In the genomic region with DNA sequence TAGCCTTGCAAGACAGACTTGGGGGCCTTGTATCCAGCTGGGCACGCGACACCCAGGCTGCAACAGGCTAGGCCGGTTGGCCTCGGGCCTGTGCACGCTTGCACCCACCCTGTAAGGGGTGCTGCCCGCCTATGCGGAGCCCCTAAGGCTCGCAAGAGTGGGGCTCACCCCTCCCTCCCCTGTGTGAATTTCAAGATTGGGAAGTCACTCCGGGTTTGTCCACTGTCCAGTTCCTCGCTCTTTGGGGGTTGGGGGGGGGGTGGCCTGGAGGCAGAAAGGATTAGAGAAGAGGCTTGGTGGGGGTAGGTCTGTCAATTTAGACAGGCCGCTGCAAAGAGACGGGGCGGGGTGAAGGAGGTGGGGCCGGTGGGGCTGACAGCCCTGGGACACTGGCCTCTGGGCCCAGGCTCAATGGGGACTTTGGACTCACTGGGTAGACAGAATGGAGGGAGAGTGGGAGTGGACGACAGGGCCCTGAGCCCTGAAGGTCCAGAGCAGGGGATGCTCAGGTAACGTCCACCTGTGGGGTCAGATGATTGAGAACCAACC, we compare ENCODE assay signal across 8 mouse cellular contexts. TPM values are rescaled to one million over a fixed set of nuclear protein-coding genes. Genes with fewer than 3 reads are reported as not detected.
DNase-seq lines count a peak whose midpoint lies in the region; ATAC-seq and TF ChIP-seq lines count a peak whose summit lies in the region.

No protein-coding gene starts in this region.

- no peaks in the 10 kb centered on the region for H3K9me3 ChIP-seq in neural tube, embryonic 11.5 days (ENCODE audit: control insufficient read depth, low read length)
- no peaks in the 10 kb centered on the region for H3K9me3 ChIP-seq in forebrain, embryonic 10.5 days

- H3K4me3 ChIP-seq in neural tube, embryonic 11.5 days (ENCODE audit: low read depth, low read length) = peak overlapping the region; percentile 91
- peak overlapping the region; percentile 92 for H3K4me3 ChIP-seq in forebrain, embryonic 10.5 days
- H3K4me3 ChIP-seq in kidney, adult 2 months (ENCODE audit: insufficient read depth, low read depth, low read length) = peak overlapping the region; percentile 85

- peak overlapping the region; percentile 90 for H3K9ac ChIP-seq in neural tube, embryonic 11.5 days (ENCODE audit: low read length)

- no peak for DNase-seq in neural tube, embryonic 11.5 days (ENCODE audit: low spot score)
- no peak for DNase-seq in neural tube, embryonic 10.5 days (ENCODE audit: extremely low spot score, low spot score)
- DNase-seq in forebrain, embryonic 10.5 days (ENCODE audit: extremely low spot score, low spot score) = peak; percentile 45
- DNase-seq in kidney, adult 2 months = peak; percentile 88
- DNase-seq in lung, postnatal 10 days = peak; percentile 60
- DNase-seq in c-Kit-positive CD71-positive TER-119-positive erythroid progenitor cells, embryonic 14.5 days (ENCODE audit: low spot score) = no peak
- DNase-seq in ovary, postnatal 10 days (ENCODE audit: low spot score) = no peak
- DNase-seq in natural killer cell, adult 2 months (ENCODE audit: low spot score in 2 of 2) = no peak

- H3K4me1 ChIP-seq in neural tube, embryonic 11.5 days (ENCODE audit: control insufficient read depth, insufficient read depth, low read length) = peaks cover 12% of the 10 kb centered on the region
- peaks cover 71% of the 10 kb centered on the region for H3K4me1 ChIP-seq in forebrain, embryonic 10.5 days
- peaks cover 5% of the 10 kb centered on the region; the same call in 1 of the 2 replicates for H3K4me1 ChIP-seq in kidney, adult 2 months (ENCODE audit: control insufficient read depth, insufficient read depth, low read length)

- ATAC-seq in neural tube, embryonic 11.5 days (ENCODE audit: insufficient read depth, low FRiP score, low TSS enrichment) = 0 out of 2 replicates have a peak, but pooled peaks have one; percentile 1

- no peak overlapping the region for H3K27ac ChIP-seq in neural tube, embryonic 11.5 days (ENCODE audit: low read depth, low read length)
- peak overlapping the region; percentile 98 for H3K27ac ChIP-seq in forebrain, embryonic 10.5 days
- peak overlapping the region; percentile 98 for H3K27ac ChIP-seq in kidney, adult 2 months (ENCODE audit: insufficient read depth, low read depth, low read length)

- peaks cover 7% of the 10 kb centered on the region; the same call in 1 of the 2 replicates for H3K36me3 ChIP-seq in neural tube, embryonic 11.5 days (ENCODE audit: control insufficient read depth, insufficient read depth, low read length)
- H3K36me3 ChIP-seq in forebrain, embryonic 10.5 days (replicated peaks) = peaks cover 23% of the 10 kb centered on the region
- H3K36me3 ChIP-seq in kidney, adult 2 months (ENCODE audit: control insufficient read depth, insufficient read depth, low read length) = peaks cover 2% of the 10 kb centered on the region; the same call in 1 of the 2 replicates

- WGBS in neural tube, embryonic 11.5 days = 4% methylated on average over 16 of the region's 16 CpGs
- 3% methylated on average over 16 of the region's 16 CpGs for WGBS in forebrain, embryonic 10.5 days
- under 1% methylated on average over 16 of the region's 16 CpGs for WGBS in kidney, adult 2 months

- 0 out of 2 replicates have a peak, but pooled peaks cover 4% of the 10 kb centered on the region for H3K27me3 ChIP-seq in neural tube, embryonic 11.5 days (ENCODE audit: control insufficient read depth, insufficient read depth, low read length)
- H3K27me3 ChIP-seq in forebrain, embryonic 10.5 days (ENCODE audit: poor library complexity, severe bottlenecking) = peaks cover 30% of the 10 kb centered on the region
- H3K27me3 ChIP-seq in kidney, adult 2 months (replicated peaks; ENCODE audit: control insufficient read depth, insufficient read depth, low read length) = no peaks in the 10 kb centered on the region

- TF ChIP-seq CTCF in kidney, adult 2 months (conservative IDR thresholded peaks at IDR 0.05; ENCODE audit: insufficient read depth, insufficient read length, low read depth, low read length) = no peak

- no peak for TF ChIP-seq POLR2A in kidney, adult 2 months (IDR thresholded peaks at IDR 0.05; ENCODE audit: low read depth, low read length)

- H3K4me2 ChIP-seq in neural tube, embryonic 11.5 days (ENCODE audit: low read depth) = peak overlapping the region; percentile 88

RNA-seq across cellular contexts. Expression of a gene that starts 1.2 kb away (rescaled TPM):
- polyA plus RNA-seq in neural tube, embryonic 11.5 days (2014; fragmentation: Nextera tagmentation; extraction: Ambion mirVana) = 41.5 and 43.5 TPM in 2 replicates
- 38.0 and 38.2 TPM in 2 replicates for polyA plus RNA-seq in forebrain, embryonic 10.5 days (2016; fragmentation: Nextera tagmentation; extraction: Ambion mirVana)
- polyA plus RNA-seq in kidney, adult 2 months (2012; rRNA removed) = 185 and 187 TPM in 2 replicates

RNA-seq across cellular contexts. Expression of a gene that starts 16.7 kb away (rescaled TPM):
- 0.09 and 0.15 TPM in 2 replicates for polyA plus RNA-seq in neural tube, embryonic 11.5 days (2014; fragmentation: Nextera tagmentation; extraction: Ambion mirVana)
- 0.12 and 0.17 TPM in 2 replicates for polyA plus RNA-seq in forebrain, embryonic 10.5 days (2016; fragmentation: Nextera tagmentation; extraction: Ambion mirVana)
- polyA plus RNA-seq in kidney, adult 2 months (2012; rRNA removed) = 69.8 and 75.0 TPM in 2 replicates

RNA-seq across cellular contexts. Expression of a gene that starts 17.5 kb away (rescaled TPM):
- 1.9 and 2.3 TPM in 2 replicates for polyA plus RNA-seq in neural tube, embryonic 11.5 days (2014; fragmentation: Nextera tagmentation; extraction: Ambion mirVana)
- polyA plus RNA-seq in forebrain, embryonic 10.5 days (2016; fragmentation: Nextera tagmentation; extraction: Ambion mirVana) = 2.7 and 2.9 TPM in 2 replicates
- polyA plus RNA-seq in kidney, adult 2 months (2012; rRNA removed) = 13.4 and 15.3 TPM in 2 replicates

RNA-seq across cellular contexts. Expression of a gene that starts 30.6 kb away (rescaled TPM):
- 0.20 and 0.26 TPM in 2 replicates for polyA plus RNA-seq in neural tube, embryonic 11.5 days (2014; fragmentation: Nextera tagmentation; extraction: Ambion mirVana)
- polyA plus RNA-seq in forebrain, embryonic 10.5 days (2016; fragmentation: Nextera tagmentation; extraction: Ambion mirVana) = 0.12 and 0.34 TPM in 2 replicates
- 0.33 and 0.43 TPM in 2 replicates for polyA plus RNA-seq in kidney, adult 2 months (2012; rRNA removed)

Comparison
In these comparisons a context has a peak if more than half of its experiments do, and no peak if none do; other contexts are left out.
1. DNase-seq: peak in forebrain, embryonic 10.5 days (single experiment), kidney, adult 2 months (single experiment) and lung, postnatal 10 days (single experiment); none in neural tube, embryonic 11.5 days (single experiment), neural tube, embryonic 10.5 days (single experiment), c-Kit-positive CD71-positive TER-119-positive erythroid progenitor cells, embryonic 14.5 days (single experiment), ovary, postnatal 10 days (single experiment) and natural killer cell, adult 2 months (0 of 2).
2. RNA of a gene that starts 16.7 kb away (polyA plus RNA-seq): 69.8 to 75.0 TPM in kidney, adult 2 months; 0.12 to 0.17 TPM in forebrain, embryonic 10.5 days and 0.09 to 0.15 TPM in neural tube, embryonic 11.5 days; every median in the first group is over 10 times any median in the second.
3. Peak in every context shown above with its lines, with median percentiles within 50 percentile points of each other: H3K4me3 ChIP-seq.